Mouse (Mus musculus) liver, postnatal 0 days (tissue): Measurements from ENCODE around the gene Dock1. TPM values are rescaled to one million over a fixed set of nuclear protein-coding genes. Genes with fewer than 3 reads are reported as not detected.

Experiments
- ATAC-seq: fragments of 200-750 bp; cut with Nextera tagmentation; 2 replicates; pipeline ENCODE4 v1.8.0; 2017; ENCODE audit warnings: mild to moderate bottlenecking, moderate library complexity
- DNase-seq: peaks from one replicate; pipeline ENCODE4 v3.0.0-alpha.2; 2016
- H3K27ac ChIP-seq: fragments of 300-500 bp; sonication (generic); 2 replicates; pipeline ENCODE4 v1.5.1; 2014; ENCODE audit warnings: antibody characterized with exemption, moderate library complexity, mild to moderate bottlenecking, low read depth
- H3K27me3 ChIP-seq: fragments of 300-500 bp; sonication (generic); 2 replicates; pipeline ENCODE4 v1.6.1; 2014; ENCODE audit warnings: low read length, control low read depth, mixed read lengths; ENCODE audit not compliant: insufficient read depth
- H3K36me3 ChIP-seq: fragments of 300-500 bp; sonication (generic); replicated peaks from 2 replicates; pipeline ENCODE4 v1.6.1; 2014; ENCODE audit warnings: mild to moderate bottlenecking, control low read depth, low read length, moderate library complexity, mixed read lengths; ENCODE audit not compliant: insufficient read depth
- H3K4me1 ChIP-seq: fragments of 300-500 bp; sonication (generic); 2 replicates; pipeline ENCODE4 v1.6.1; 2014; ENCODE audit warnings: antibody characterized with exemption, mild to moderate bottlenecking, control low read depth; ENCODE audit not compliant: insufficient read depth
- H3K4me2 ChIP-seq: fragments of 300-500 bp; sonication (generic); 2 replicates; pipeline ENCODE4 v1.6.1; 2014; ENCODE audit warnings: low read depth, mild to moderate bottlenecking, low read length, moderate library complexity, mixed read lengths
- H3K4me3 ChIP-seq: fragments of 300-500 bp; sonication (generic); 2 replicates; pipeline ENCODE4 v1.5.1; 2014; ENCODE audit warnings: low read depth, low read length
- H3K9ac ChIP-seq: fragments of 300-500 bp; sonication (generic); replicated peaks from 2 replicates; pipeline ENCODE4 v1.6.1; 2014; ENCODE audit warnings: mild to moderate bottlenecking, moderate library complexity
- H3K9me3 ChIP-seq: fragments of 300-500 bp; sonication (generic); 2 replicates; pipeline ENCODE4 v1.6.1; 2016; ENCODE audit warnings: mild to moderate bottlenecking, control low read depth, low read length, mixed read lengths
- CTCF ChIP-seq: sonication (generic); IDR thresholded peaks from 2 replicates; pipeline ENCODE4 v1.5.1; 2016; ENCODE audit warnings: antibody characterized with exemption, low read depth
- EP300 ChIP-seq: IDR thresholded peaks from 2 replicates; pipeline ENCODE4 v1.6.1; 2016; ENCODE audit warnings: antibody characterized with exemption, low read depth, mild to moderate bottlenecking
- WGBS: fragments of 180-500 bp; shearing (Covaris S2); extraction: QIAGEN DNeasy Blood & Tissue Kit; methylation state at CpG from one replicate; pipeline ENCODE4 v1.1.7; 2014; ENCODE audit not compliant: insufficient replicate concordance; 5-methylcytosine and 5-hydroxymethylcytosine counted together
- polyA plus RNA-seq: library from polyadenylated mRNA; unstranded; fragments of >200 nt; fragmentation: Nextera tagmentation; extraction: Ambion mirVana; gene quantifications from 2 replicates; pipeline ENCODE4 v1.2.1, GENCODE M21; 2015

Dock1 gene
- polyA plus RNA-seq, 1 experiment from 2014 or later: 3.2 TPM

DNA sequence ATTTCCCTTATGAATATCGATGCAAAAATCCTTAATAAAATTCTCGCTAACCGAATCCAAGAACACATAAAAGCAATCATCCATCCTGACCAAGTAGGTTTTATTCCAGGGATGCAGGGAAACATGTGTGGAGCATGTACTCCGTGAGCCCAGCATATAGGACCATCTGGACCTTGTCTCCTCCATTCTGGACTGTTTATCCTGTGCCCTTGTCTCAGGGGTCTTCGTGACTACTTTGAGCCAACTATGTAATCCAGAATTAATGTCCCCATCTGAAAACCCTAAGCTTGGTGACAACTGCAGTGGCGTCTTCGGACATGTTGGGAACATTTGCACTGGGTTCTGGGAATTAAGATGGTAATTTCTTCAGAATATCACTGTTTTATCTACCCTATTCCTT, 51.9 kb downstream of the Dock1 start:
- TF ChIP-seq EP300 (no peak), CTCF (no peak)
- no peaks in the 10 kb centered on the region for H3K4me1 ChIP-seq
- H3K36me3 ChIP-seq: no peaks in the 10 kb centered on the region
- H3K4me3 ChIP-seq: no peak overlapping the region
- no peaks in the 10 kb centered on the region for H3K9me3 ChIP-seq
- 77% methylated on average over 7 of the region's 7 CpGs for WGBS
- H3K9ac ChIP-seq: no peak overlapping the region
- H3K27me3 ChIP-seq: no peaks in the 10 kb centered on the region
- no peak overlapping the region for H3K4me2 ChIP-seq
- DNase-seq (no peak), ATAC-seq (no peak)
- no peak overlapping the region for H3K27ac ChIP-seq

DNA sequence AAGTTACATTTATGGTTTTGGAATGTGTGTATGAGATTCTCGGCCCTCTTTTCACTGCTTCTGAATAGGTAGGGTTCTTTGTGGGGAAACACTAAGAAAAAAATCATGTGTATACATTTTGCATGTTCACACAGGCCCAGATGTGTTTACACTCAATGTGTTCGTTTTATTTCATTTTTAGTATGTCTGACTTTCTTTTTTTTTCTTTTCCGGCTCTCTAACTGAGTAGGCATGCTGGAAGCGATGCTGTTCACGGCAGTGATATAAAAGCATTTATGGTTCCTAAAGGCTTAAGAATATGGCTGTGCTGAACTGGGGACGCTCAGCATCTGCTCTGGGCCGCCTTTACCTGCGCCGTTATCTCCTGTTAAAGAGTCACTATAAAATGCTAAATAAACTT, 52.5 kb downstream of the Dock1 start:
- DNase-seq: no peak
- Histone ChIP-seq H3K4me3 (no peak overlapping the region), H3K36me3 (no peaks in the 10 kb centered on the region), H3K9ac (no peak overlapping the region), H3K4me2 (no peak overlapping the region), H3K9me3 (no peaks in the 10 kb centered on the region), H3K27ac (no peak overlapping the region), H3K27me3 (no peaks in the 10 kb centered on the region), H3K4me1 (no peaks in the 10 kb centered on the region)
- no peak for TF ChIP-seq CTCF
- TF ChIP-seq EP300: no peak
- 78% methylated on average over 9 of the region's 9 CpGs for WGBS
- no peak for ATAC-seq

DNA sequence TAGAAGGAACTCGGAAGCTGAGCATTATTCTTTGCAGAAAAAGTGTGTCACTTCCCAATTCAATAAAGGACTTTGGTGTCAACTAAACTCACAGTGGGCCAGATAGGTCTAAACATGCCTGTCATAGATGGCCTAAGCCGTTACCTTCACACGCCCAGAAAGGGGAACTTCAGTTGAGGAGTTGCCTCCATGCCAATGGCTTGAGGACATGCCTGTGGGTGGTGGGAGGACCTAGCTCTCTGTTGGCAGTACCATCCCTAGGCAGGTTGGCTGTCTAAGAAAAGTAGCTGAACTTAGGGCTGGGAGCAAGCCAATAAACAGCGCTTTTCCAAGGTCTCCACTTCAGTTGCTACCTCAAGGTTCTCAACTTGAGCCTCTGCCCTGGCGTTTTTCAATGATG, 53.1 kb downstream of the Dock1 start:
- H3K4me1 ChIP-seq: no peaks in the 10 kb centered on the region
- no peak overlapping the region for H3K4me2 ChIP-seq
- WGBS: 72% methylated on average over 5 of the region's 5 CpGs
- H3K27me3 ChIP-seq: no peaks in the 10 kb centered on the region
- TF ChIP-seq CTCF: no peak
- no peak for TF ChIP-seq EP300
- H3K9me3 ChIP-seq: no peaks in the 10 kb centered on the region
- H3K9ac ChIP-seq: no peak overlapping the region
- no peaks in the 10 kb centered on the region for H3K36me3 ChIP-seq
- H3K27ac ChIP-seq: no peak overlapping the region
- H3K4me3 ChIP-seq: no peak overlapping the region
- ATAC-seq (no peak), DNase-seq (no peak)

DNA sequence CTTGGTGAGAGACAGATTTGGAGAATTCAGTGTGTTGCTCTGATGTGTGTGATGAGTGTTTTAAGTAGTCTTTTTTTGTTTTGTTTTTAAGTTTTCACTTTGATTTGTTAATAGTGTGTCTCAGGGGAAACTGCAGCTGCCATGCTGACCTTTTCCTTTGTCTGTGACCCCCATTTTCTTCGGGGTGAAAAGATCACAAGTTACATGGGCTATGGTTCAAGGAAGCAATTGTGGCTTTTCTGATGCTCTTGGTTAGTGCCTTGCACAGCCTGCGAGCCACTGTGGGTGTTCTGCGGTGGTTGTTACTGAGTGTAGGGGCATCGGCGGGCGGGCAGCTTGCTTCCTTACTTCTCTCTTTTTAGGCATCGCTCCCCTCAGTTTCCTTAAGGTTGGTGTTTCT, 54.4 kb downstream of the Dock1 start:
- Histone ChIP-seq H3K4me2 (no peak overlapping the region), H3K36me3 (no peaks in the 10 kb centered on the region), H3K4me1 (no peaks in the 10 kb centered on the region), H3K9ac (no peak overlapping the region), H3K27ac (no peak overlapping the region), H3K9me3 (no peaks in the 10 kb centered on the region), H3K27me3 (no peaks in the 10 kb centered on the region), H3K4me3 (no peak overlapping the region)
- TF ChIP-seq EP300: no peak
- no peak for ATAC-seq
- DNase-seq: no peak
- 36% methylated on average over 7 of the region's 7 CpGs for WGBS

DNA sequence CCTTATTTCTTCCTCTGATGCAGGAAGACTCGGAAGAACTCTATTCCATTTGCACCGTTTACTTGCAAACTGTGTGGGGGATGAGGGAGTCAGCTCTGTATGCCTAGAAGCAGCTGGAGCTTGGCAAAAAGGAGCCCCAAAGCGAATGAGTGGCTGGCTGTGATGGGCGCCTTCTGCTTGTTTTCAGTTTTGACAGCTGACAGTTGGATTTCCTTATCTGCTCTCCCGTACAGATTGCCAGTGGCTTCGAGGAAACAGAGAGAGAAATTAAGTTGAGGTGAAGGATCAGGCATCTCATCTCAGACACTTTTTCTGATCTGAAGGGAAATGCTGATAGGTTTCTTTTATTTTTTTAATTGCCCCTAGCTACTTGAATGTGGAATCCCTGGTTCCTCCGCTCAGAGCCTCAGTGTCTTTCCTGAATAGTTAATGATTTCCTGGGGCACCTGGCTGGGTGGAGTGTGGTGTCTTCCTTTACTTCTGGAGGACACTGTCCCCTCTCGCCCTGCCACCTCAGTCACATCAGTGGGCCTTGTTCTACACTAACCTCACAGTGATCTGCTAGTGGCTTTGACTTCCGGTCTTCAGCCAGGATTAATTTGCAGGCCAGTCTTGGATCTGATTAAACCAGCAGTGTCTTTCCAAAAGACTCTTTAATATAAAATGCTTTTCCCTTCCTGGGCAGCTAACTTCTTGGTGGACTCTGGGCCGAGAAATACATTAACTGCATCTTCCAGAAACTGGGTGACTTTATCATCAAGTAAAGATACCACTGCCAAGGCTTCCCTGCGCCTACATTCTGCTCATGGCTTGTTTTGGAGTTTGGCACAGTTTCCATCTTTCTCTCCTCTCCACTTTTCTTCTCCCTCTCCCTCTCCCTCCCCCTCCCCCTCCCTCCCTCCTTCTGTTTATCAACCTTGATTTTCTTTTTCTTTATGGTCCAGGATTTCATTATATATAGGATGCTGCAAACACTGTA, 55.4 kb downstream of the Dock1 start:
- Histone ChIP-seq H3K9me3 (no peaks in the 10 kb centered on the region), H3K27me3 (no peaks in the 10 kb centered on the region), H3K4me3 (no peak overlapping the region), H3K4me2 (no peak overlapping the region), H3K27ac (no peak overlapping the region), H3K4me1 (no peaks in the 10 kb centered on the region), H3K9ac (no peak overlapping the region), H3K36me3 (no peaks in the 10 kb centered on the region)
- no peak for DNase-seq
- no peak for ATAC-seq
- 53% methylated on average over 11 of the region's 11 CpGs for WGBS
- TF ChIP-seq CTCF: no peak
- no peak for TF ChIP-seq EP300

DNA sequence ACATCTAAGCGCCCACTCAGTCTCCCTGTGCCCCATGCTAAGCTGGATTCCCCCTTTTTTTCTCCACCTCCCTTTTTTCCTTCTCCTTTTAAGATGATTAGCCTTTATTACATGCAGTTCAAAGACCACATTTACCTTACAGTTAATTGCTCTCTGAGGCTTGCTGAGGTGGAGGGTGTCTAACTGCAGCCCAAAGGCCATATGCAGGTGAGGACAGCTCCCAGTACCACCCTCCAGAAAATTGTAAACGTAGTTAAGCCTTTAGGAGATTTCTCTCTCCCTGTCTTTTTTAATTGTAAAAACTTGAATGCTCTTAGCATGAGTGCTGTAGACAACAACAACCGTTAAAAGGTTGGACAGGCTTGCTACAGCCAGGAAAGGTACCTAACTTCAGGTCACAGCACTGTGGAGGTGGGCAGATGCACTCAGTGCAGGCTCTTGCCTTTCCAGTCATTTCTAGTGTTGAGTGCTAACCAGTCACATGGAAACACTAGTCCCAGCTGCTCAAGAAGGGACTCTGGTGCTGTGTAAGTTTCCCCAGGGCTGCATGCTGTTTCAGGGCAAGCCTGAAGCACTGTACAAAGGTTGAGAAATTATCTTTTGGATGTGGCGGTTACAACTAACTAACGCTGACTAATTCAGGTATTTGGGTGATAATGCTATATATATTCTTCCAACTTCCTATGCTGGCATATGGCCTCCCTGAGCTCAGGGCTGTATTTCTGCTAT, 56.2 kb downstream of the Dock1 start:
- WGBS: 83% methylated on average over 5 of the region's 5 CpGs
- ATAC-seq: no peak
- no peaks in the 10 kb centered on the region for H3K36me3 ChIP-seq

More for the DNA sequence above, 56.2 kb downstream of the Dock1 start:
- Histone ChIP-seq H3K9ac (no peak overlapping the region), H3K4me3 (no peak overlapping the region), H3K27me3 (no peaks in the 10 kb centered on the region), H3K27ac (no peak overlapping the region), H3K4me2 (no peak overlapping the region), H3K9me3 (no peaks in the 10 kb centered on the region), H3K4me1 (no peaks in the 10 kb centered on the region)
- TF ChIP-seq EP300 (no peak), CTCF (no peak)
- no peak for DNase-seq
